Mouse (Mus musculus): ENCODE data around the gene Tln1. TPM values are rescaled to one million over a fixed set of nuclear protein-coding genes. Genes with fewer than 3 reads are reported as not detected.

The Tln1 gene
- polyA plus RNA-seq, 1 experiment from 2014 or later, result 34.2 TPM

DNA sequence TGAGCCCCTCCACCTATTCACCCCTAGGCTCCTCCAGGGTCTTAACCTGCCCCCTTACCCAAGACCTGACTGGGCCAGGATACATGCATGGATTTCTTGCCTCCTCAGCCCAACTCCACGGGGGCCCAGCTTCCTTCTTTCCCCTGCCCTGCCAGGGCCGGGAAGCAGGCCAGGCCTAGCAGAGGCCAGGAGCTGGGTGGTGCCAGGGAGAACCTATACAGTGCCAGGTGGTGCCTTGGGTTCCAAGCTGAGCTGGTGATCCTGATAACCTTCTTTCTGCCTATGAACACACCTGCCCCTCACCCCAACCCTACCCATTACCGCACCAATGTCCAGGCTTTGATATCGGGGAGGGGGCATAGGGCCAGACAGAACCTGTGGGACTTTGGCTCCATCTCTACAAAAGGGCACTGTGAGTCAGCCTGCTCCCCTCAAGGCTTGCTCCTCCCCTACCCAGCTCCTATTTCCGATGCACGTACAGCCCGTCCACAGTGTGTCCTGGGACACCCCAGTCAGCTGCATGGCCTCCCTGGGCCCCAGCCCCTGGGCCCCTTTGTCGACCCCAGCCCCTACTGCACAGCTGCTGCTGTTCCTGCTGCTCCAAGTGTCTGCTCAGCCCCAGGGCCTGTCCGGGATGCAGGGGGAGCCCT lies 55.8 kb downstream of the Tln1 start, which contains the start of gene Car9:
Gene Car9 (plus strand): TSS at position 431 of the 650 bp plus-strand sequence.
- peak within 1 kb of the TSS; percentile 87 for H3K4me2 ChIP-seq (ENCODE audit: low read depth, low read length)
- TF ChIP-seq CTCF (IDR thresholded peaks at IDR 0.05; ENCODE audit: low read depth), result no peak
- TF ChIP-seq EP300 (IDR thresholded peaks at IDR 0.05; ENCODE audit: low read depth), result no peak
- H3K27me3 ChIP-seq (ENCODE audit: insufficient read depth, low read length), result 0 out of 2 replicates have a peak, but pooled peaks cover 5% of the 10 kb centered on the region
- WGBS (ENCODE audit: insufficient replicate concordance), result 71% methylated on average over 9 of the region's 9 CpGs
- H3K4me3 ChIP-seq (ENCODE audit: low read depth, low read length), result peak within 1 kb of the TSS; percentile 54
- no peaks in the 10 kb centered on the region for H3K9me3 ChIP-seq (ENCODE audit: low read length)
- DNase-seq (no peak), ATAC-seq (no peak)
- peak within 1 kb of the TSS; percentile 62 for H3K9ac ChIP-seq (replicated peaks)
- H3K27ac ChIP-seq (ENCODE audit: low read depth), result no peak within 1 kb of the TSS
- H3K36me3 ChIP-seq (replicated peaks; ENCODE audit: insufficient read depth, low read length), result no peaks in the 10 kb centered on the region
- H3K4me1 ChIP-seq (ENCODE audit: insufficient read depth), result peaks cover 14% of the 10 kb centered on the region

DNA sequence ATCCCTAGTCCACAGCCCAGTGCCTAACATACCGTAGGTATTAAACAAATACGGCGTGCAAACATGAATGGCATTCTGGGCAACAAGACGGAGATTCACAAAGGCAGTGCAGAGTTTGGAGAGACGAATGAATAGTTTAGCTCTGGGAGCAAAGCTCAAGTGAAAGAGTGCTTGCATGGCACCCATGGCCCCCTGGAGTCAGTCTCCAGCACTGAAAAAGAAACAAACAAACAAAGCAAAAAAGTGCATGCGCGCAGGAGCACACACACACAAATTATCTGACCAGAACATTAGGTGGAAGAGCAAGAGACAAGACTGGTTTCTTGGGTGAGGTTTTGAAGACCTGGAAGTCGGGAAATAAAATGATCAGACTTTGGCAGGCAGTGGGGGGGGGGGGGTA lies 56.4 kb downstream of the Tln1 start:
- Histone ChIP-seq H3K27me3 (ENCODE audit: insufficient read depth, low read length) (0 out of 2 replicates have a peak, but pooled peaks cover 5% of the 10 kb centered on the region), H3K9me3 (ENCODE audit: low read length) (no peaks in the 10 kb centered on the region), H3K27ac (ENCODE audit: low read depth) (no peak overlapping the region), H3K4me2 (ENCODE audit: low read depth, low read length) (no peak overlapping the region), H3K4me3 (ENCODE audit: low read depth, low read length) (no peak overlapping the region), H3K36me3 (replicated peaks; ENCODE audit: insufficient read depth, low read length) (no peaks in the 10 kb centered on the region), H3K9ac (replicated peaks) (no peak overlapping the region), H3K4me1 (ENCODE audit: insufficient read depth) (peaks cover 14% of the 10 kb centered on the region)
- no peak for TF ChIP-seq EP300 (IDR thresholded peaks at IDR 0.05; ENCODE audit: low read depth)
- no peak for TF ChIP-seq CTCF (IDR thresholded peaks at IDR 0.05; ENCODE audit: low read depth)
- DNase-seq (no peak), ATAC-seq (no peak)
- WGBS (ENCODE audit: insufficient replicate concordance), result 78% methylated on average over 8 of the region's 8 CpGs

- H3K4me2 ChIP-seq (ENCODE audit: low read depth, low read length), result no peak overlapping the region
- TF ChIP-seq CTCF (IDR thresholded peaks at IDR 0.05; ENCODE audit: low read depth), result no peak
- TF ChIP-seq EP300 (IDR thresholded peaks at IDR 0.05; ENCODE audit: low read depth), result no peak
- H3K4me1 ChIP-seq (ENCODE audit: insufficient read depth), result peaks cover 20% of the 10 kb centered on the region
- WGBS (ENCODE audit: insufficient replicate concordance), result 37% methylated on average over 4 of the region's 4 CpGs
- no peak overlapping the region for H3K4me3 ChIP-seq (ENCODE audit: low read depth, low read length)
- no peak overlapping the region for H3K27ac ChIP-seq (ENCODE audit: low read depth)
- H3K36me3 ChIP-seq (replicated peaks; ENCODE audit: insufficient read depth, low read length), result no peaks in the 10 kb centered on the region
- ATAC-seq (no peak), DNase-seq (no peak)
- no peak overlapping the region for H3K9ac ChIP-seq (replicated peaks)
- H3K9me3 ChIP-seq (ENCODE audit: low read length), result no peaks in the 10 kb centered on the region
- 0 out of 2 replicates have a peak, but pooled peaks cover 5% of the 10 kb centered on the region for H3K27me3 ChIP-seq (ENCODE audit: insufficient read depth, low read length)
These were observed 58.2 kb downstream of the Tln1 start for GRCm38 (mm10) chr4:43504269-43504668.

DNA sequence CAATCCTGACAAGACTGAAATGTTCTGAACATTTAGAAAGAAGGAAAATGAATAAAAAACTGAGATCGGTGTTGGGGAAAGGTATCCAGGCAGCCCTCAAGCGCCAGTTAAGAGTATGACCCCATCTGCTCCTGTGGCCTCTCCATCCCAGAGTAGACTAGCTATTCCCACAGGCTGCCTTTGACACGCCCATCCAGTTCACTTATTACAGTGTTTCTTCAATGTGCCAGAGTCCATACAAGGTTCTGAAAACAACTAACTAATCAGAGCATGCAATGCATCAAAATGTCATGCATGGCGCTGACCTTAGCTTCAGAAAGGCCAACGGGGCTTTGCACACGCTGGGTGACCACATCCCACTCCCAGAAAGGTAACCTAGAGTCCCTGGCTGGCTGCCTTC lies 59.0 kb downstream of the Tln1 start:
- DNase-seq (no peak), ATAC-seq (no peak)
- no peak overlapping the region for H3K9ac ChIP-seq (replicated peaks)
- H3K4me3 ChIP-seq (ENCODE audit: low read depth, low read length), result no peak overlapping the region
- no peaks in the 10 kb centered on the region for H3K36me3 ChIP-seq (replicated peaks; ENCODE audit: insufficient read depth, low read length)
- H3K27ac ChIP-seq (ENCODE audit: low read depth), result no peak overlapping the region
- no peaks in the 10 kb centered on the region for H3K9me3 ChIP-seq (ENCODE audit: low read length)
- no peak for TF ChIP-seq EP300 (IDR thresholded peaks at IDR 0.05; ENCODE audit: low read depth)
- no peak for TF ChIP-seq CTCF (IDR thresholded peaks at IDR 0.05; ENCODE audit: low read depth)
- 0 out of 2 replicates have a peak, but pooled peaks cover under 1% of the 10 kb centered on the region for H3K27me3 ChIP-seq (ENCODE audit: insufficient read depth, low read length)
- peaks cover 13% of the 10 kb centered on the region for H3K4me1 ChIP-seq (ENCODE audit: insufficient read depth)
- 78% methylated on average over 6 of the region's 6 CpGs for WGBS (ENCODE audit: insufficient replicate concordance)
- H3K4me2 ChIP-seq (ENCODE audit: low read depth, low read length), result no peak overlapping the region

DNA sequence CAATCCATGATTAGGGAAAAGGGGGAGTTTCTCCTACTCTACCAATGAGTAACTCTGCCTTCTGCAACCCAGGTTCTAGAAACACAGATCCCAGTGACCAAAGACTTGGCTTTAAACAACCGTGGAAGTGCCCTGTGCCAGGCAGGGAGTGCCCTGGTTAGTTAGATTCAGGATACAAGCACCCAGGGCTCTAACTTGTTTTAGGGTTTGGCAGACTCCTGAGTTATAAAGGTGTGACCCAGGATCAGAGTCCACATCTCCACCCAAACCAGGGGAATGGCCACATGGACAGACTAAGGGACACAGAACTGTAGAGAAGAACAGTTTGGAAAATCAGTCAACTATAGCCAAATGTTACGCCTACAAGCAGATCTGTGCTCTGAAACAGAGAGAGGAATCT lies 59.5 kb downstream of the Tln1 start:
- 73% methylated on average over 2 of the region's 2 CpGs for WGBS (ENCODE audit: insufficient replicate concordance)
- H3K4me2 ChIP-seq (ENCODE audit: low read depth, low read length), result no peak overlapping the region
- no peak overlapping the region for H3K4me3 ChIP-seq (ENCODE audit: low read depth, low read length)
- DNase-seq, result no peak
- H3K4me1 ChIP-seq (ENCODE audit: insufficient read depth), result peaks cover 10% of the 10 kb centered on the region
- TF ChIP-seq CTCF (IDR thresholded peaks at IDR 0.05; ENCODE audit: low read depth) (no peak), EP300 (IDR thresholded peaks at IDR 0.05; ENCODE audit: low read depth) (no peak)
- H3K9ac ChIP-seq (replicated peaks), result no peak overlapping the region
- no peaks in the 10 kb centered on the region for H3K27me3 ChIP-seq (ENCODE audit: insufficient read depth, low read length)
- no peaks in the 10 kb centered on the region for H3K36me3 ChIP-seq (replicated peaks; ENCODE audit: insufficient read depth, low read length)
- no peaks in the 10 kb centered on the region for H3K9me3 ChIP-seq (ENCODE audit: low read length)
- H3K27ac ChIP-seq (ENCODE audit: low read depth), result no peak overlapping the region
- no peak for ATAC-seq

GRCm38 (mm10) chr4:43499407-43500333 lies 62.8 kb downstream of the Tln1 start, which contains the start of gene Arhgef39:
Gene Arhgef39, minus strand, starts transcription at chr4:43499695.
- Histone ChIP-seq H3K36me3 (replicated peaks; ENCODE audit: insufficient read depth, low read length) (peaks cover 26% of the 10 kb centered on the region), H3K9me3 (ENCODE audit: low read length) (no peaks in the 10 kb centered on the region), H3K9ac (replicated peaks) (peak within 1 kb of the TSS; percentile 69), H3K27me3 (ENCODE audit: insufficient read depth, low read length) (no peaks in the 10 kb centered on the region), H3K4me1 (ENCODE audit: insufficient read depth) (peaks cover 8% of the 10 kb centered on the region), H3K27ac (ENCODE audit: low read depth) (peak within 1 kb of the TSS; percentile 52), H3K4me3 (ENCODE audit: low read depth, low read length) (peak within 1 kb of the TSS; percentile 60), H3K4me2 (ENCODE audit: low read depth, low read length) (peak within 1 kb of the TSS; percentile 67)
- WGBS (ENCODE audit: insufficient replicate concordance), result 7% methylated on average over 50 of the region's 50 CpGs
- TF ChIP-seq CTCF (IDR thresholded peaks at IDR 0.05; ENCODE audit: low read depth), result no peak; the same call in 1 of the 2 replicates
- no peak for TF ChIP-seq EP300 (IDR thresholded peaks at IDR 0.05; ENCODE audit: low read depth)
- DNase-seq (peak; percentile 93), ATAC-seq (peak; percentile 91)
